Mouse (Mus musculus): ENCODE measurements around the gene Hist1h1e. TPM values are rescaled to one million over a fixed set of nuclear protein-coding genes. Genes with fewer than 3 reads are reported as not detected.
"Not testable (repeated sequence)": the region's sequence is repeated elsewhere in the genome, so short reads cannot be mapped to it uniquely, and the experiment has no call there.

Gene Hist1h1e
- polyA plus RNA-seq, 1 experiment from 2014 or later = 25.7 TPM

GRCm38 (mm10) chr13:23582219-23583056 is 39.9 kb downstream of the Hist1h1e start:
- Histone ChIP-seq H3K9ac (peak overlapping the region; percentile 84), H3K4me2 (peak overlapping the region; percentile 86), H3K27me3 (ENCODE audit: insufficient read depth, low read length) (no peaks in the 10 kb centered on the region), H3K4me3 (ENCODE audit: low read depth, low read length) (peak overlapping the region; percentile 58), H3K36me3 (ENCODE audit: insufficient read depth) (no peaks in the 10 kb centered on the region), H3K4me1 (ENCODE audit: insufficient read depth) (peaks cover 12% of the 10 kb centered on the region), H3K9me3 (ENCODE audit: low read depth, low read length) (no peaks in the 10 kb centered on the region), H3K27ac (ENCODE audit: low read depth) (peak overlapping the region; percentile 99)
- ATAC-seq (ENCODE audit: insufficient read depth) (no peak), DNase-seq (peak; percentile 64)
- 7% methylated on average over 6 of the region's 6 CpGs for WGBS
- TF ChIP-seq CTCF (IDR thresholded peaks at IDR 0.05; ENCODE audit: low read depth) = no peak

GRCm38 (mm10) chr13:23581408-23582218 is 40.7 kb downstream of the Hist1h1e start, which contains the start of gene Hist1h4d:
Hist1h4d (plus strand) TSS chr13:23581598.
- Histone ChIP-seq H3K36me3 (ENCODE audit: insufficient read depth) (no peaks in the 10 kb centered on the region), H3K27ac (ENCODE audit: low read depth) (peak within 1 kb of the TSS; percentile 99), H3K9me3 (ENCODE audit: low read depth, low read length) (no peaks in the 10 kb centered on the region), H3K9ac (peak within 1 kb of the TSS; percentile 84), H3K4me3 (ENCODE audit: low read depth, low read length) (peak within 1 kb of the TSS; percentile 58), H3K4me2 (peak within 1 kb of the TSS; percentile 86), H3K4me1 (ENCODE audit: insufficient read depth) (peaks cover 16% of the 10 kb centered on the region), H3K27me3 (ENCODE audit: insufficient read depth, low read length) (no peaks in the 10 kb centered on the region)
- ATAC-seq (ENCODE audit: insufficient read depth) (peak; percentile 90), DNase-seq (peak; percentile 99)
- no peak for TF ChIP-seq CTCF (IDR thresholded peaks at IDR 0.05; ENCODE audit: low read depth)
- WGBS = under 1% methylated on average over 43 of the region's 43 CpGs

- H3K27ac ChIP-seq (ENCODE audit: low read depth) = peak overlapping the region; percentile 76; the same call in 1 of the 2 replicates
- ATAC-seq (ENCODE audit: insufficient read depth) (no peak), DNase-seq (peak; percentile 19)
- TF ChIP-seq CTCF (IDR thresholded peaks at IDR 0.05; ENCODE audit: low read depth) = no peak
- H3K4me3 ChIP-seq (ENCODE audit: low read depth, low read length) = no peak overlapping the region
- 0 out of 2 replicates have a peak overlapping the region, but pooled peaks have one; percentile 27 for H3K4me2 ChIP-seq
- no peak overlapping the region for H3K9ac ChIP-seq
- no peaks in the 10 kb centered on the region for H3K36me3 ChIP-seq (ENCODE audit: insufficient read depth)
- H3K27me3 ChIP-seq (ENCODE audit: insufficient read depth, low read length) = no peaks in the 10 kb centered on the region
- H3K4me1 ChIP-seq (ENCODE audit: insufficient read depth) = 0 out of 2 replicates have a peak, but pooled peaks cover 4% of the 10 kb centered on the region
- H3K9me3 ChIP-seq (ENCODE audit: low read depth, low read length) = no peaks in the 10 kb centered on the region
- WGBS = 81% methylated on average over 1 of the region's 1 CpGs
These were observed 44.5 kb downstream of the Hist1h1e start for GRCm38 (mm10) chr13:23577835-23578234.

- H3K36me3 ChIP-seq (ENCODE audit: insufficient read depth) = no peaks in the 10 kb centered on the region
- peak overlapping the region; percentile 97 for H3K27ac ChIP-seq (ENCODE audit: low read depth)
- ATAC-seq (ENCODE audit: insufficient read depth) (no peak), DNase-seq (peak; percentile 60)
- H3K9ac ChIP-seq = peak overlapping the region; percentile 82
- H3K4me1 ChIP-seq (ENCODE audit: insufficient read depth) = 0 out of 2 replicates have a peak, but pooled peaks cover 4% of the 10 kb centered on the region
- WGBS = 24% methylated on average over 6 of the region's 6 CpGs
- peak overlapping the region; percentile 45 for H3K4me3 ChIP-seq (ENCODE audit: low read depth, low read length)
- no peak for TF ChIP-seq CTCF (IDR thresholded peaks at IDR 0.05; ENCODE audit: low read depth)
- no peaks in the 10 kb centered on the region for H3K27me3 ChIP-seq (ENCODE audit: insufficient read depth, low read length)
- peak overlapping the region; percentile 79 for H3K4me2 ChIP-seq
- H3K9me3 ChIP-seq (ENCODE audit: low read depth, low read length) = no peaks in the 10 kb centered on the region
These were observed 45.3 kb downstream of the Hist1h1e start for GRCm38 (mm10) chr13:23576906-23577639.

- ATAC-seq (ENCODE audit: insufficient read depth) (no peak), DNase-seq (peak; percentile 63)
- Histone ChIP-seq H3K9me3 (ENCODE audit: low read depth, low read length) (no peaks in the 10 kb centered on the region), H3K4me2 (peak overlapping the region; percentile 79), H3K36me3 (ENCODE audit: insufficient read depth) (no peaks in the 10 kb centered on the region), H3K4me1 (ENCODE audit: insufficient read depth) (0 out of 2 replicates have a peak, but pooled peaks cover 4% of the 10 kb centered on the region), H3K9ac (peak overlapping the region; percentile 82), H3K27me3 (ENCODE audit: insufficient read depth, low read length) (no peaks in the 10 kb centered on the region), H3K27ac (ENCODE audit: low read depth) (peak overlapping the region; percentile 97), H3K4me3 (ENCODE audit: low read depth, low read length) (peak overlapping the region; percentile 45)
- 3% methylated on average over 7 of the region's 7 CpGs for WGBS
- no peak for TF ChIP-seq CTCF (IDR thresholded peaks at IDR 0.05; ENCODE audit: low read depth)
These were observed 45.9 kb downstream of the Hist1h1e start for GRCm38 (mm10) chr13:23576351-23576881.

- Histone ChIP-seq H3K9ac (peak overlapping the region; percentile 82), H3K4me3 (ENCODE audit: low read depth, low read length) (peak overlapping the region; percentile 45), H3K27ac (ENCODE audit: low read depth) (peak overlapping the region; percentile 97), H3K4me2 (peak overlapping the region; percentile 79)
- not testable (repeated sequence) for H3K36me3 ChIP-seq (ENCODE audit: insufficient read depth); H3K9me3 ChIP-seq (ENCODE audit: low read depth, low read length); H3K4me1 ChIP-seq (ENCODE audit: insufficient read depth); DNase-seq; H3K27me3 ChIP-seq (ENCODE audit: insufficient read depth, low read length); ATAC-seq (ENCODE audit: insufficient read depth)
- WGBS = 1% methylated on average over 12 of the region's 40 CpGs
These were observed 46.5 kb downstream of the Hist1h1e start for GRCm38 (mm10) chr13:23575864-23576313.

Measured in lung, embryonic 14.5 days (tissue).